Mouse (Mus musculus) liver, adult 2 months (tissue): ENCODE results near the gene Snx27.

Source experiments
- CTCF ChIP-seq: fragments of 200-500 bp; IDR thresholded peaks from 2 replicates; pipeline ENCODE4 v1.5.1; 2011; ENCODE audit warnings: low read depth, low read length, control low read depth
- POLR2A ChIP-seq: fragments of 200-500 bp; IDR thresholded peaks from 2 replicates; pipeline ENCODE4 v1.6.1; 2011; ENCODE audit warnings: low read length, control low read depth; ENCODE audit not compliant: insufficient read depth; ENCODE audit errors: extremely low read depth

DNA sequence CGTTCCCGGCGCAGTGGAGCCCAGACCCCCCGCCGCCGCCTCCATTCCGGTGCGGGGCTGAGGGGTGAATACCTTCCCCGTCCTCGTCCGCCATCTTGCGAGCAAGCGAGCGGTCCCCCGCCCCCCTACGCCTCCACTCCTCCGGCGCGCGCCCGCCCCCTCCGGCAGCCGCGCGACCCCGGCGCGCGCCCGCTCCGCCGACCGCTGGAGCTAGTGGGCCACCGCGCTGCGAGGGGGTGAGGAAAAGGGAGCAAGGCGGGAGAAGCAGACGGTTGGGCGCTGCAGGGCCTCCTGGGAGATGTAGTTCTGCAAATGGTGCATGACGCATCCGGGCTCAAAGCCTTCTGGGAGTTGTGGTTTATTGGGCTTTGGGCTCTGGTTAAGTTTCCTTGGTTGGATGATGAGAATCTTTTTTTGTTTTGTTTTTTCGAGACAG is at the start of gene Snx27:
- TF ChIP-seq POLR2A: 0 out of 2 replicates have a peak, but pooled peaks have one; percentile 6
- no peak for TF ChIP-seq CTCF
